Mouse (Mus musculus) liver, embryonic 14.5 days (tissue): Measurements from ENCODE around the gene Wbp1l.

Experiments used
- CTCF ChIP-seq: IDR thresholded peaks from 2 replicates; pipeline ENCODE4 v1.5.1; 2016; ENCODE audit warnings: antibody characterized with exemption, low read depth, control low read depth
- EP300 ChIP-seq: IDR thresholded peaks from 2 replicates; pipeline ENCODE4 v1.6.1; 2016; ENCODE audit warnings: antibody characterized with exemption, low read depth

DNA sequence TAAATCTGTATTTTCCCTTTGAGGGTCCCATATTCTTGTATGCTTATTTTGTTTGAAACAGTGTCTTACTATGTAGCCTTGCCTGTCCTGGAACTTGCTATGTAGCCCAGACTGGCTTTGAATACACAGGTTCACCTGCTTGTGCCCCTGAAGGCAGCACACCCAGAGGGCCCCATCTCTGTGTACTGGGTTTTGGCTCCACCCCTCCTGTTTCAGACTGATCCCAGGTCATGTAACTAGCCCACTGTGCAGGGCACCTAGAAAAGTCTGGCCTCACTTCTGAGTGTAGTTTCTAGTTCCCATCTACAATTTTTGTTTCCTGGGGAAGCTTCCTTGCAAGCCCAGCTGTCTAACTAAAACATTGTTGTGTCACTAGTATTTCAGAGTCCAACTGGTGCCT is 40.2 kb downstream of the Wbp1l start:
- TF ChIP-seq CTCF (no peak), EP300 (no peak)
